Mouse (Mus musculus) heart, embryonic 15.5 days (tissue): ENCODE data around the gene Irs2. TPM values are rescaled to one million over a fixed set of nuclear protein-coding genes. Genes with fewer than 3 reads are reported as not detected.
A peak's percentile ranks its signal among the peaks of the same experiment; 100 is the strongest.

Experiments
- ATAC-seq: fragments of 200-750 bp; cut with Nextera tagmentation; replicated peaks from 2 replicates; pipeline ENCODE4 v1.8.0; 2017; ENCODE audit warnings: low read depth, moderate TSS enrichment; ENCODE audit not compliant: insufficient number of reproducible peaks, insufficient read depth, low FRiP score
- H3K27ac ChIP-seq: fragments of 300-500 bp; sonication (generic); 2 replicates; pipeline ENCODE4 v1.5.1; 2015; ENCODE audit warnings: mild to moderate bottlenecking, inconsistent platforms
- H3K27me3 ChIP-seq: fragments of 300-500 bp; sonication (generic); 2 replicates; pipeline ENCODE4 v1.6.1; 2015; ENCODE audit warnings: inconsistent platforms
- H3K36me3 ChIP-seq: fragments of 300-500 bp; sonication (generic); 2 replicates; pipeline ENCODE4 v1.6.1; 2015; ENCODE audit warnings: mild to moderate bottlenecking, inconsistent platforms
- H3K4me1 ChIP-seq: fragments of 300-500 bp; sonication (generic); replicated peaks from 2 replicates; pipeline ENCODE4 v1.6.1; 2015; ENCODE audit warnings: inconsistent platforms
- H3K4me2 ChIP-seq: fragments of 300-500 bp; sonication (generic); 2 replicates; pipeline ENCODE4 v1.6.1; 2015; ENCODE audit warnings: inconsistent platforms, mild to moderate bottlenecking, moderate library complexity
- H3K4me3 ChIP-seq: fragments of 300-500 bp; sonication (generic); 2 replicates; pipeline ENCODE4 v1.5.1; 2015; ENCODE audit warnings: mild to moderate bottlenecking, inconsistent platforms
- H3K9ac ChIP-seq: fragments of 300-500 bp; sonication (generic); 2 replicates; pipeline ENCODE4 v1.6.1; 2015; ENCODE audit warnings: mild to moderate bottlenecking, inconsistent platforms
- H3K9me3 ChIP-seq: fragments of 300-500 bp; sonication (generic); replicated peaks from 2 replicates; pipeline ENCODE4 v1.6.1; 2016; ENCODE audit warnings: inconsistent platforms
- WGBS: fragments of 180-500 bp; shearing (Covaris S2); methylation state at CpG from one replicate; pipeline ENCODE4 v1.1.7; 2015; ENCODE audit warnings: mixed read lengths; 5-methylcytosine and 5-hydroxymethylcytosine counted together
- polyA plus RNA-seq: library from polyadenylated mRNA; unstranded; fragments of >200 nt; fragmentation: Nextera tagmentation; extraction: Ambion mirVana; gene quantifications from 2 replicates; pipeline ENCODE4 v1.2.1, GENCODE M21; 2015

The Irs2 gene
- 3.4 and 4.3 TPM in 2 replicates for polyA plus RNA-seq

DNA sequence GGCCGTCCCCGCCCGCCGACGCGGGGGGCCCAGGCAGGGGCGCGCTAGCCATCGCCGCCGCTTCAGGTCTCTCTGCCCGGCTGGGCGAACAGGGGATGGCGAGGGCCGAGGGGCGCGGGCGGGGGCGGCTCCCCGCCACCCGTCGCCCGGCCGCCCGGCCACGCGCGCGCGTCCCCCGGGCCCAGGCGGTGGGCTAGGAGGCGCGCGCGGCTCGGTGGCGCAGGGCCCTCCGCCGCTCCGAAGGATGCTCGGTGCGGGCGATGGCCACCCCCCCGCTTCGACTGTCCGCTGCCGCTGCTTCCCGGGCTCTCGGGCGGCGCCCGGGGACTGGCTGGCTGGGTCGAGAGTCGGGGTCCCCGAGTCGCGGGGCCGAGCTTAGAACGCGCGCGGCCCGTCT is at the start of gene Irs2:
Irs2 (minus strand) TSS at position 80 of the 397 bp plus-strand sequence.
- 1% methylated on average over 56 of the region's 64 CpGs for WGBS
- Histone ChIP-seq H3K27me3 (no peaks in the 10 kb centered on the region), H3K9ac (peak within 1 kb of the TSS; percentile 92), H3K4me1 (peaks cover 45% of the 10 kb centered on the region), H3K4me2 (peak within 1 kb of the TSS; percentile 90), H3K4me3 (peak within 1 kb of the TSS; percentile 76), H3K27ac (peak within 1 kb of the TSS; percentile 99), H3K9me3 (no peaks in the 10 kb centered on the region), H3K36me3 (no peaks in the 10 kb centered on the region)
- ATAC-seq: no peak

DNA sequence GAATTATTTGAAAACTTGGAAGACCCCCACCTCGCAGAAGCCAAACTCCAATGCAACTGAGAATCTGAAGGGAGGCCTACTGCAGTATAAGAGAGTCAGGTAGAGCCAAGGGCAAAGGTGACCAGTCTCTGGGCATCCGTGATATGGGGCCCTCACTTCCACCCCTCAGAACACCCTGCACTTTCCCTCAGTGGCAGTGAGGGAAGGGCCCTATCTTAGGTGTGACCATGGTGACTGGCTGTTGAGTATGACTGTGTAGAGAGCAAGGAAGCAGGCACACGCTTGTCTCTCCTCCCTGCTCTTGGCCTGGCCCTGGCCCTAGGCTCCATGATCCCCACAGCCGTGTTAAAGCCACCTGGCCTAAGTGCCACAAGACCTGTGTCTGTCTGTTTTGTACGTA is 48.4 kb upstream of the Irs2 start:
- no peak overlapping the region for H3K4me3 ChIP-seq
- no peak for ATAC-seq
- H3K4me2 ChIP-seq: no peak overlapping the region
- WGBS: 87% methylated on average over 5 of the region's 5 CpGs
- no peaks in the 10 kb centered on the region for H3K9me3 ChIP-seq
- no peak overlapping the region for H3K9ac ChIP-seq
- no peaks in the 10 kb centered on the region; the same call in 1 of the 2 replicates for H3K27me3 ChIP-seq
- no peaks in the 10 kb centered on the region for H3K36me3 ChIP-seq
- H3K4me1 ChIP-seq: no peaks in the 10 kb centered on the region; the same call in 1 of the 2 replicates
- H3K27ac ChIP-seq: no peak overlapping the region

GRCm38 (mm10) chr8:11056175-11056563 is 47.9 kb upstream of the Irs2 start:
- Histone ChIP-seq H3K36me3 (no peaks in the 10 kb centered on the region), H3K4me1 (no peaks in the 10 kb centered on the region; the same call in 1 of the 2 replicates), H3K4me2 (no peak overlapping the region), H3K9me3 (no peaks in the 10 kb centered on the region), H3K4me3 (no peak overlapping the region), H3K9ac (no peak overlapping the region), H3K27ac (no peak overlapping the region), H3K27me3 (no peaks in the 10 kb centered on the region; the same call in 1 of the 2 replicates)
- no peak for ATAC-seq
- WGBS: 76% methylated on average over 8 of the region's 8 CpGs

DNA sequence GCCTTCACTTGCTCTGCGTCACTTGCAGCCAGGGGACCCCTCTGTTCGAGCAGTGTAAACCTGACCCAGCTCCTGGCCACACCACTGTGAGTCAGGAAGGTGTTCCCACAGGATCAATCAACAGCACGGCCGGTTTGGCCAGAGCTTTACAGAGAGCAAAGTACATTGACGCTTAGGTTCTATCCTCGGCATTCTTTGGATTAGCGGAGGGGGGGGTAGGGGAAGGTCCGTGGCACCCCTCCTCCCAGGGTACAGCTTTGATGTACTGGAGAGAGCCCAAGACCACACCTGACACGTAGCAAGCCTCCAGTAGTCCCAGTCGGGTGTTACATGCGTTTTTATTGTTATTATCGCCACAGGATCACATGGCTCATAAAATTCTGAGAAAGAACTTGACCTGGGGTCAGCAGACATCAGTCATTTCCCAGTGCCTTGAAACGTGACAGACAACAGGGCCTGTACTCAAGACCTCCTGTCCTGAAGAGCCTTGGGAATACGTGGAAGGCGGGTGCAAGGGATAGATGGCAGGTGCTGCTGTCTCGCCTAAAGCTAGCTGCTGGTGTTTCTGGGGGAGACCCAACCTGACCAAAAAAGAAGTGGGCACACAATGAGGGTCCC is 47.4 kb upstream of the Irs2 start:
- WGBS: 70% methylated on average over 16 of the region's 16 CpGs
- Histone ChIP-seq H3K9ac (no peak overlapping the region), H3K36me3 (no peaks in the 10 kb centered on the region), H3K27me3 (no peaks in the 10 kb centered on the region; the same call in 1 of the 2 replicates), H3K4me1 (no peaks in the 10 kb centered on the region; the same call in 1 of the 2 replicates), H3K9me3 (no peaks in the 10 kb centered on the region), H3K4me3 (no peak overlapping the region), H3K27ac (no peak overlapping the region), H3K4me2 (no peak overlapping the region)
- no peak for ATAC-seq

DNA sequence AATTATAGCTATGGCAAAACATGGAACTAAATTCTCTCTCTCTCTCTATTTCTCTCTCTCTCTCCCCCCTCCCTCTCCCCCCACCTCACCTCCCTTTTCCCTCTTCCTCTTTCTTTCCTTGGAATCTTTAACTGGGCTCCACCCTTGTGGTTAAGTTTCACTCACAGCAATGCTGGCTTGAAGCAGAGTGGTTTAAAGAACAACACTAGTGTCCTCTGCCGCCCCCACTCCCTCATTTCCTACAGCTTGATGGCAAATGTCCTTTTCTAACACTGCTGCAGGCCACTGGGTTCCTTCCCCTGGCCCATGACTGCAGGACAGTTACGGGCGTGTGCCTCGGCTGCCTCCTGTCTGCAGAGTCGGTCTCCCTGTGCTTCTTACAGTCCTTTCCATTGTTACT is 41.6 kb upstream of the Irs2 start:
- Histone ChIP-seq H3K36me3 (no peaks in the 10 kb centered on the region), H3K27me3 (no peaks in the 10 kb centered on the region), H3K4me1 (no peaks in the 10 kb centered on the region), H3K9ac (no peak overlapping the region), H3K9me3 (no peaks in the 10 kb centered on the region), H3K27ac (no peak overlapping the region), H3K4me3 (no peak overlapping the region), H3K4me2 (no peak overlapping the region)
- ATAC-seq: no peak
- 66% methylated on average over 5 of the region's 5 CpGs for WGBS

- no peak overlapping the region for H3K4me3 ChIP-seq
- no peaks in the 10 kb centered on the region for H3K9me3 ChIP-seq
- no peak overlapping the region for H3K27ac ChIP-seq
- WGBS: 62% methylated on average over 1 of the region's 1 CpGs
- no peaks in the 10 kb centered on the region for H3K27me3 ChIP-seq
- no peak for ATAC-seq
- no peak overlapping the region for H3K9ac ChIP-seq
- H3K4me1 ChIP-seq: peaks cover 9% of the 10 kb centered on the region; the same call in 1 of the 2 replicates
- H3K36me3 ChIP-seq: no peaks in the 10 kb centered on the region
- H3K4me2 ChIP-seq: no peak overlapping the region
Observed at GRCm38 (mm10) chr8:11047812-11048211, 39.6 kb upstream of the Irs2 start.

GRCm38 (mm10) chr8:11044660-11045059 is 36.4 kb upstream of the Irs2 start:
- no peaks in the 10 kb centered on the region for H3K27me3 ChIP-seq
- no peaks in the 10 kb centered on the region for H3K36me3 ChIP-seq
- no peak overlapping the region for H3K9ac ChIP-seq
- H3K4me1 ChIP-seq: peaks cover 9% of the 10 kb centered on the region; the same call in 1 of the 2 replicates
- no peak for ATAC-seq
- 67% methylated on average over 11 of the region's 11 CpGs for WGBS
- H3K4me3 ChIP-seq: no peak overlapping the region
- no peak overlapping the region for H3K27ac ChIP-seq
- no peak overlapping the region for H3K4me2 ChIP-seq
- no peaks in the 10 kb centered on the region for H3K9me3 ChIP-seq

DNA sequence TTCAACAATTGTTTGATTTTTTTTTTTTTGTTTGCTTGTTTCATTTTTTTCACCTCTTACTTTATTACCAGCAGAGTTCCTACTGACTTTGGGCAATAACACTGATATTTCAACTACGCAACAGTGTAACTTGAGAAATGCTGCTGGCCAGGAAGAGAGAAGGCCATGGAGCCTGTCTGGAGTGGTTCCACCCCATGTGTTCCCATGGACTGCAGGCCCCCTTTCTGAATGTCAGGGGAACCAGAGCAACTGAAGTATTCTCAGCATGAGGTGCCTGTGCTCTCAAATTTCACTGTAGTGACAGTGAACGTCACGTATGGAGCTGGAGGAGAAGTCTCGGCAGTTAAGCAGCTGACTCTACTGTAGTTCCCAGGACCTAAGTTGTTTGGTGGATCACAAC is 35.3 kb upstream of the Irs2 start:
- H3K27me3 ChIP-seq: no peaks in the 10 kb centered on the region
- peaks cover 9% of the 10 kb centered on the region; the same call in 1 of the 2 replicates for H3K4me1 ChIP-seq
- no peak overlapping the region for H3K4me2 ChIP-seq
- 81% methylated on average over 4 of the region's 4 CpGs for WGBS
- no peak overlapping the region for H3K9ac ChIP-seq
- no peak overlapping the region for H3K4me3 ChIP-seq
- no peaks in the 10 kb centered on the region for H3K9me3 ChIP-seq
- H3K27ac ChIP-seq: no peak overlapping the region
- ATAC-seq: no peak
- H3K36me3 ChIP-seq: no peaks in the 10 kb centered on the region

- Histone ChIP-seq H3K27ac (no peak overlapping the region), H3K9ac (no peak overlapping the region), H3K4me3 (no peak overlapping the region), H3K4me2 (no peak overlapping the region), H3K4me1 (peaks cover 9% of the 10 kb centered on the region; the same call in 1 of the 2 replicates), H3K27me3 (no peaks in the 10 kb centered on the region), H3K36me3 (no peaks in the 10 kb centered on the region), H3K9me3 (no peaks in the 10 kb centered on the region)
- no peak for ATAC-seq
- WGBS: 78% methylated on average over 9 of the region's 9 CpGs
Observed at GRCm38 (mm10) chr8:11042872-11043587, 34.8 kb upstream of the Irs2 start.

DNA sequence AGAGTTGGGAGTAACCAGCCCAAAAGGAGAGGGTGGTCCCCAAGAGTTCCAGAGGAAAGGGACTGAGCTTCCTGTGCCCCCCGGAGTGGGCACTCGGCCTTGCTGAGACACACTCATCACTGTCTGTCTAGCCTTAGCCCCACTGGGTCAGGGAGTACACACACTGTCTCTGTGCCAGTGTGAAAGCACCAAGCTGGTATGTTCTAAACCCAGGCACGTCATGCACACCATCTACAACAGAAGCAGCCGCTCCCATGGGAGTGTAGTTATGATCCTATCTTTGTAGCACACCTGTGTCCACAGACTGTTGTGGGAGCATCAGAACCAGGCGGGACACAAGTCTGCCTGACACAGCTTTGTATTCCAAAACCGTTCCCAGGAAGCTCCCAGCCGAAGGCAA is 31.8 kb upstream of the Irs2 start:
- Histone ChIP-seq H3K27me3 (no peaks in the 10 kb centered on the region), H3K4me2 (no peak overlapping the region), H3K9ac (no peak overlapping the region), H3K36me3 (no peaks in the 10 kb centered on the region), H3K4me1 (peaks cover 11% of the 10 kb centered on the region; the same call in 1 of the 2 replicates), H3K4me3 (no peak overlapping the region), H3K27ac (no peak overlapping the region), H3K9me3 (no peaks in the 10 kb centered on the region)
- no peak for ATAC-seq
- WGBS: 86% methylated on average over 7 of the region's 7 CpGs

GRCm38 (mm10) chr8:11038788-11039187 is 30.5 kb upstream of the Irs2 start:
- Histone ChIP-seq H3K9ac (no peak overlapping the region), H3K4me3 (no peak overlapping the region), H3K4me2 (no peak overlapping the region), H3K9me3 (no peaks in the 10 kb centered on the region), H3K4me1 (peaks cover 9% of the 10 kb centered on the region; the same call in 1 of the 2 replicates), H3K27me3 (0 out of 2 replicates have a peak, but pooled peaks cover 2% of the 10 kb centered on the region), H3K27ac (no peak overlapping the region), H3K36me3 (no peaks in the 10 kb centered on the region)
- WGBS: 71% methylated on average over 5 of the region's 5 CpGs
- no peak for ATAC-seq
